Mouse (Mus musculus) A20 (cell line): ENCODE data around the gene Abhd16a.

Source experiments
- DNase-seq: peaks from one replicate; pipeline ENCODE4 v3.0.0-alpha.2; 2011; ENCODE audit warnings: low read depth, low spot score

Gene Abhd16a

GRCm38 (mm10) chr17:35088825-35089644 is at the start of gene Abhd16a:
TSS of gene Abhd16a (plus strand) at chr17:35089263.
- DNase-seq = peak; percentile 98

GRCm38 (mm10) chr17:35043794-35044193 is 45.3 kb upstream of the Abhd16a start:
- DNase-seq = no peak

- no peak for DNase-seq
Observed at GRCm38 (mm10) chr17:35044904-35045806, 43.9 kb upstream of the Abhd16a start.

GRCm38 (mm10) chr17:35045807-35046680 is 43.0 kb upstream of the Abhd16a start:
- DNase-seq = peak; percentile 57

- peak; percentile 100 for DNase-seq
Observed at GRCm38 (mm10) chr17:35046681-35047455, 42.2 kb upstream of the Abhd16a start, which contains the start of gene Msh5. TSS of gene Msh5 (minus strand) at chr17:35046745.

GRCm38 (mm10) chr17:35047688-35048087 is 41.4 kb upstream of the Abhd16a start:
- no peak for DNase-seq

GRCm38 (mm10) chr17:35048149-35048931 is 40.7 kb upstream of the Abhd16a start:
- DNase-seq = peak; percentile 78

- DNase-seq = peak; percentile 58
Observed at GRCm38 (mm10) chr17:35048932-35049440, 40.1 kb upstream of the Abhd16a start.

- DNase-seq = peak; percentile 80
Observed at GRCm38 (mm10) chr17:35049561-35050016, 39.5 kb upstream of the Abhd16a start, which contains the start of gene Clic1. TSS of gene Clic1 (plus strand) at chr17:35049966.

- peak; percentile 88 for DNase-seq
Observed at GRCm38 (mm10) chr17:35050126-35050750, 38.8 kb upstream of the Abhd16a start.

- DNase-seq = peak; percentile 90
Observed at GRCm38 (mm10) chr17:35051156-35052086, 37.6 kb upstream of the Abhd16a start.

GRCm38 (mm10) chr17:35052271-35052798 is 36.7 kb upstream of the Abhd16a start:
- no peak for DNase-seq

- DNase-seq = no peak
Observed at GRCm38 (mm10) chr17:35055691-35056495, 33.2 kb upstream of the Abhd16a start.

- no peak for DNase-seq
Observed at GRCm38 (mm10) chr17:35057090-35057489, 32.0 kb upstream of the Abhd16a start.

GRCm38 (mm10) chr17:35058316-35058715 is 30.7 kb upstream of the Abhd16a start:
- DNase-seq = no peak
